Mouse (Mus musculus) heart, embryonic 13.5 days (tissue): ENCODE data around the gene Astn1. TPM values are rescaled to one million over a fixed set of nuclear protein-coding genes. Genes with fewer than 3 reads are reported as not detected.

ENCODE experiments used
- ATAC-seq: fragments of 200-750 bp; cut with Nextera tagmentation; 2 replicates; pipeline ENCODE4 v1.8.0; 2017; ENCODE audit warnings: moderate TSS enrichment; ENCODE audit not compliant: insufficient number of reproducible peaks, low FRiP score, low TSS enrichment; ENCODE audit errors: extremely low read depth
- H3K27ac ChIP-seq: fragments of 300-500 bp; sonication (generic); replicated peaks from 2 replicates; pipeline ENCODE4 v1.5.1; 2015; ENCODE audit warnings: moderate library complexity, mild to moderate bottlenecking, inconsistent platforms
- H3K27me3 ChIP-seq: fragments of 300-500 bp; sonication (generic); replicated peaks from 2 replicates; pipeline ENCODE4 v1.6.1; 2015; ENCODE audit warnings: mild to moderate bottlenecking, inconsistent platforms
- H3K36me3 ChIP-seq: fragments of 300-500 bp; sonication (generic); 2 replicates; pipeline ENCODE4 v1.6.1; 2015; ENCODE audit warnings: mild to moderate bottlenecking, inconsistent platforms
- H3K4me1 ChIP-seq: fragments of 300-500 bp; sonication (generic); 2 replicates; pipeline ENCODE4 v1.6.1; 2015; ENCODE audit warnings: inconsistent platforms
- H3K4me2 ChIP-seq: fragments of 300-500 bp; sonication (generic); 2 replicates; pipeline ENCODE4 v1.6.1; 2015; ENCODE audit warnings: inconsistent platforms, mild to moderate bottlenecking, moderate library complexity
- H3K4me3 ChIP-seq: fragments of 300-500 bp; sonication (generic); 2 replicates; pipeline ENCODE4 v1.5.1; 2015; ENCODE audit warnings: moderate library complexity, mild to moderate bottlenecking, inconsistent platforms
- H3K9ac ChIP-seq: fragments of 300-500 bp; sonication (generic); 2 replicates; pipeline ENCODE4 v1.6.1; 2015; ENCODE audit warnings: inconsistent platforms, mild to moderate bottlenecking, moderate library complexity
- H3K9me3 ChIP-seq: fragments of 300-500 bp; sonication (generic); 2 replicates; pipeline ENCODE4 v1.6.1; 2016; ENCODE audit warnings: inconsistent platforms
- WGBS: fragments of 180-500 bp; shearing (Covaris S2); methylation state at CpG from one replicate; pipeline ENCODE4 v1.1.7; 2015; ENCODE audit warnings: mixed read lengths; 5-methylcytosine and 5-hydroxymethylcytosine counted together
- polyA plus RNA-seq: library from polyadenylated mRNA; unstranded; fragments of >200 nt; fragmentation: Nextera tagmentation; extraction: Ambion mirVana; gene quantifications from 2 replicates; pipeline ENCODE4 v1.2.1, GENCODE M21; 2015

The Astn1 gene
- polyA plus RNA-seq, 1 experiment from 2014 or later: 1.3 TPM

GRCm38 (mm10) chr1:158493289-158493688 is 131.2 kb downstream of the Astn1 start:
- no peak overlapping the region for H3K27ac ChIP-seq
- no peak overlapping the region for H3K4me2 ChIP-seq
- H3K4me3 ChIP-seq: no peak overlapping the region
- 65% methylated on average over 3 of the region's 3 CpGs for WGBS
- ATAC-seq: no peak
- no peaks in the 10 kb centered on the region for H3K36me3 ChIP-seq
- H3K9me3 ChIP-seq: no peaks in the 10 kb centered on the region
- H3K4me1 ChIP-seq: no peaks in the 10 kb centered on the region
- H3K9ac ChIP-seq: no peak overlapping the region
- no peaks in the 10 kb centered on the region for H3K27me3 ChIP-seq

DNA sequence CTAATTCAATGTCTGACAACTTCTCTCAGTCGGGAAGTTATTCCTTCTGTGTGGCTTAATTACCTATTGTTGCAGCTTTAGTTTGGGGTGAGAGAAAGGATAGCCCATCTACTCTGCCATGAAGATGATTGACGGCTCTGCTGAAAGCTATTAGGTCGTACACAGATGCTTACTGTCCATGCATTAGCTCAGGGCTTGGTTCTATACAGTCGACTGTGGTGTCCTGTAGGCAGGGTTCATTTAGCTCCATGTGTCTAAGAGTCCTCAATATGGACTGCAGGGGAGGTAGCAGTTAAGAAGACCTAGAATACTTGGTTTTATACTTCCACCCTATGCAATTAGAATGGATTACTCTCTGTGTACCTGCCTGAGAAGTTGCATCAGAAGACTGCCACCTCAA is 138.1 kb downstream of the Astn1 start:
- no peak overlapping the region for H3K4me3 ChIP-seq
- no peaks in the 10 kb centered on the region for H3K36me3 ChIP-seq
- ATAC-seq: no peak
- no peak overlapping the region for H3K9ac ChIP-seq
- no peaks in the 10 kb centered on the region for H3K9me3 ChIP-seq
- 60% methylated on average over 4 of the region's 4 CpGs for WGBS
- no peaks in the 10 kb centered on the region for H3K27me3 ChIP-seq
- H3K4me2 ChIP-seq: no peak overlapping the region
- H3K4me1 ChIP-seq: peaks cover 9% of the 10 kb centered on the region
- H3K27ac ChIP-seq: no peak overlapping the region

GRCm38 (mm10) chr1:158501019-158501418 is 138.9 kb downstream of the Astn1 start:
- Histone ChIP-seq H3K27me3 (no peaks in the 10 kb centered on the region), H3K36me3 (no peaks in the 10 kb centered on the region), H3K4me2 (no peak overlapping the region), H3K27ac (no peak overlapping the region), H3K9ac (no peak overlapping the region), H3K4me3 (no peak overlapping the region), H3K4me1 (peaks cover 12% of the 10 kb centered on the region), H3K9me3 (no peaks in the 10 kb centered on the region)
- ATAC-seq: no peak
- 26% methylated on average over 4 of the region's 4 CpGs for WGBS

- no peaks in the 10 kb centered on the region for H3K36me3 ChIP-seq
- H3K9me3 ChIP-seq: no peaks in the 10 kb centered on the region
- no peak for ATAC-seq
- WGBS: 35% methylated on average over 3 of the region's 3 CpGs
- no peak overlapping the region for H3K9ac ChIP-seq
- peaks cover 12% of the 10 kb centered on the region for H3K4me1 ChIP-seq
- no peak overlapping the region for H3K27ac ChIP-seq
- 0 out of 2 replicates have a peak, but pooled peaks cover 11% of the 10 kb centered on the region for H3K27me3 ChIP-seq
- H3K4me2 ChIP-seq: no peak overlapping the region
- H3K4me3 ChIP-seq: no peak overlapping the region
Observed at GRCm38 (mm10) chr1:158507610-158508009, 145.5 kb downstream of the Astn1 start.

DNA sequence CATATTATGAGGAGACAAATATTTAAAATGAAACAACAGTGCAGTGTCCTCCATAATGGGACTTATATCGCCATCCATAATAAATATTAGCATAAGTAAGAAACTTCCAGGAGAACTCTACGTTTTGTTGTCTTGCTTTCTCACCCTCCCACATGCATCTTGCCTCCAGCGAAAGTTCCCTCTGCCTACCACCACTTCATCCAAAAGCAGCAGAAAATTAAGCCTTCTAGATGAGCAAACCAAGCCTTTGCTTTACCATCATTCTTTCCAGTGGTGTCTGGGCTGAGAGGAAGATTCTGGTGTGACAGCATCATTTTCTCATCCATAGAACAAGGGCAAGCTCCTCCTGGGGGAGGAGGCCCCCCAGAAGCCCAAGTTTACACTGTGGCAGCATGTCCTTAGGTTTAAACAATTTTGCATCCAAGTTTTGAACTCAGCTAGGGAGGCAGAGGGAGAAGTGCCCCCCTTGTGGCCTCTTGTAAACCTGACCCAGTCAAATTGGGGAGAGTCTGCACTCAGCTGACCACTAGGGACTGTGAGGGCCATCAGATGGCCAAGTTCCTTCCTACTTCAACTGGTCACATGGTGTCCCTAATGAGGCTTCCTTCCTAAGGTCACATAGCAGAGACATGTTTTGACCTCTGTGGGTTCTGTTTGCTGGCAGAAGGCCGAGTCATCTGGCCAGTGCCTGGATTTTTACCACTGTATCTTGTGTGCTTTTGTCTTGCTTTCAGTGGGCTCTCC is 147.2 kb downstream of the Astn1 start:
- Histone ChIP-seq H3K4me3 (no peak overlapping the region), H3K36me3 (no peaks in the 10 kb centered on the region), H3K27me3 (0 out of 2 replicates have a peak, but pooled peaks cover 13% of the 10 kb centered on the region), H3K9me3 (no peaks in the 10 kb centered on the region), H3K27ac (no peak overlapping the region), H3K9ac (no peak overlapping the region), H3K4me2 (no peak overlapping the region), H3K4me1 (peaks cover 19% of the 10 kb centered on the region)
- ATAC-seq: no peak
- WGBS: 73% methylated on average over 4 of the region's 4 CpGs

- H3K4me1 ChIP-seq: peaks cover 11% of the 10 kb centered on the region; the same call in 1 of the 2 replicates
- ATAC-seq: no peak
- H3K9me3 ChIP-seq: no peaks in the 10 kb centered on the region
- H3K36me3 ChIP-seq: no peaks in the 10 kb centered on the region
- H3K27me3 ChIP-seq: 0 out of 2 replicates have a peak, but pooled peaks cover 13% of the 10 kb centered on the region
- H3K9ac ChIP-seq: no peak overlapping the region
- H3K4me2 ChIP-seq: no peak overlapping the region
- H3K27ac ChIP-seq: no peak overlapping the region
- WGBS: 88% methylated on average over 15 of the region's 15 CpGs
- H3K4me3 ChIP-seq: no peak overlapping the region
Observed at GRCm38 (mm10) chr1:158510478-158511207, 148.6 kb downstream of the Astn1 start.

GRCm38 (mm10) chr1:158512089-158512488 is 150.0 kb downstream of the Astn1 start:
- peaks cover 16% of the 10 kb centered on the region; the same call in 1 of the 2 replicates for H3K27me3 ChIP-seq
- no peak overlapping the region for H3K4me2 ChIP-seq
- H3K27ac ChIP-seq: no peak overlapping the region
- H3K4me1 ChIP-seq: peaks cover 11% of the 10 kb centered on the region; the same call in 1 of the 2 replicates
- no peak overlapping the region for H3K4me3 ChIP-seq
- H3K36me3 ChIP-seq: no peaks in the 10 kb centered on the region
- no peak for ATAC-seq
- no peaks in the 10 kb centered on the region for H3K9me3 ChIP-seq
- H3K9ac ChIP-seq: no peak overlapping the region

- Histone ChIP-seq H3K27ac (no peak overlapping the region), H3K36me3 (no peaks in the 10 kb centered on the region), H3K4me1 (peaks cover 8% of the 10 kb centered on the region; the same call in 1 of the 2 replicates), H3K4me3 (no peak overlapping the region), H3K9me3 (no peaks in the 10 kb centered on the region), H3K4me2 (no peak overlapping the region), H3K27me3 (peaks cover 16% of the 10 kb centered on the region; the same call in 1 of the 2 replicates), H3K9ac (no peak overlapping the region)
- ATAC-seq: no peak
- WGBS: 72% methylated on average over 6 of the region's 6 CpGs
Observed at GRCm38 (mm10) chr1:158512636-158513035, 150.6 kb downstream of the Astn1 start.

- no peak overlapping the region for H3K27ac ChIP-seq
- no peak for ATAC-seq
- 0 out of 2 replicates have a peak, but pooled peaks cover 7% of the 10 kb centered on the region for H3K4me1 ChIP-seq
- no peak overlapping the region for H3K4me2 ChIP-seq
- no peak overlapping the region for H3K4me3 ChIP-seq
- H3K36me3 ChIP-seq: no peaks in the 10 kb centered on the region
- no peaks in the 10 kb centered on the region for H3K9me3 ChIP-seq
- no peak overlapping the region for H3K9ac ChIP-seq
- peaks cover 16% of the 10 kb centered on the region; the same call in 1 of the 2 replicates for H3K27me3 ChIP-seq
- 59% methylated on average over 13 of the region's 13 CpGs for WGBS
Observed at GRCm38 (mm10) chr1:158513572-158513971, 151.5 kb downstream of the Astn1 start.

DNA sequence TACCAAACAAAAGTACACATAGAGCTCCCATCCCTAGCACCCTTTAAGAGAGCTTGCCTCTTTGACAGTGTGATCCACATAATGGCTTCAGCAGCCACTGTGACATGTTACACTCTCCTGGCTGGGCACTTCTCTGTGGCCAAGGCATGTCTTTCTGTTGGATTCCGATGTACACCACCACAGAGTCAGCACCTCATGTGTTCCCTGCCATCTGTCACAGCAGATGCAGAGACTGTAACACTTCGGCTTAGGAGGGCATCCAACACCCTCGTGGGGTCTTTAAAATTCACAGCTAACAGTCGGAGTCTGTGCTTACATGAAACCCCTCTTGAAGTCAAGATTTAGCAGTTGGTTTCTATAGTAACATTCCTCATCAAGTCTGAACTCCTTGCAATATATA is 154.5 kb downstream of the Astn1 start:
- no peaks in the 10 kb centered on the region for H3K36me3 ChIP-seq
- peaks cover 9% of the 10 kb centered on the region; the same call in 1 of the 2 replicates for H3K27me3 ChIP-seq
- no peak for ATAC-seq
- H3K4me1 ChIP-seq: 0 out of 2 replicates have a peak, but pooled peaks cover 7% of the 10 kb centered on the region
- H3K27ac ChIP-seq: no peak overlapping the region
- WGBS: 76% methylated on average over 4 of the region's 4 CpGs
- no peak overlapping the region for H3K4me3 ChIP-seq
- H3K9me3 ChIP-seq: no peaks in the 10 kb centered on the region
- H3K9ac ChIP-seq: no peak overlapping the region
- no peak overlapping the region for H3K4me2 ChIP-seq

DNA sequence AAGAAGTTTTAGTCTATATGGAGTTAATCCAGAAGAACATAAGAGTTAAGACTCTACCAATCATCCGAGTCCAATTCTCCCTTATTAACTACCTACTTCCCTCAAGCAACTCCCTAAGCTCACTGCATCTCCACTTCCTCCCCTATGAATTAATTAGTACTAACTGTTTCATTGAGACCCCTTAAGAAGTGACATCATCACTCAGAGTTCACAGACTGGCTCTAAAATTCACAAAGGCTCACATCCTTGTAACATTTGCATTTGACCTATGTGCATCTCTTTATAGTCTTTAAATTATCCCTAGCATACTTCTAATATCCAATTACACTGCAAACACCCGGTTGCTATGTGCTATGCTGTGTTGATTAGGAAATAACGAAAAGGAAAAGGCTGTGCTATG is 174.1 kb downstream of the Astn1 start:
- Histone ChIP-seq H3K4me2 (no peak overlapping the region), H3K4me1 (0 out of 2 replicates have a peak, but pooled peaks cover 4% of the 10 kb centered on the region), H3K27ac (no peak overlapping the region), H3K27me3 (no peaks in the 10 kb centered on the region), H3K36me3 (no peaks in the 10 kb centered on the region), H3K9me3 (no peaks in the 10 kb centered on the region), H3K4me3 (no peak overlapping the region), H3K9ac (no peak overlapping the region)
- ATAC-seq: no peak
- 65% methylated on average over 3 of the region's 3 CpGs for WGBS
